Mouse (Mus musculus): ENCODE data around the gene Phlda2. TPM values are rescaled to one million over a fixed set of nuclear protein-coding genes. Genes with fewer than 3 reads are reported as not detected.

The Phlda2 gene
- total RNA-seq, 2 experiments from 2014 or later = not detected

DNA sequence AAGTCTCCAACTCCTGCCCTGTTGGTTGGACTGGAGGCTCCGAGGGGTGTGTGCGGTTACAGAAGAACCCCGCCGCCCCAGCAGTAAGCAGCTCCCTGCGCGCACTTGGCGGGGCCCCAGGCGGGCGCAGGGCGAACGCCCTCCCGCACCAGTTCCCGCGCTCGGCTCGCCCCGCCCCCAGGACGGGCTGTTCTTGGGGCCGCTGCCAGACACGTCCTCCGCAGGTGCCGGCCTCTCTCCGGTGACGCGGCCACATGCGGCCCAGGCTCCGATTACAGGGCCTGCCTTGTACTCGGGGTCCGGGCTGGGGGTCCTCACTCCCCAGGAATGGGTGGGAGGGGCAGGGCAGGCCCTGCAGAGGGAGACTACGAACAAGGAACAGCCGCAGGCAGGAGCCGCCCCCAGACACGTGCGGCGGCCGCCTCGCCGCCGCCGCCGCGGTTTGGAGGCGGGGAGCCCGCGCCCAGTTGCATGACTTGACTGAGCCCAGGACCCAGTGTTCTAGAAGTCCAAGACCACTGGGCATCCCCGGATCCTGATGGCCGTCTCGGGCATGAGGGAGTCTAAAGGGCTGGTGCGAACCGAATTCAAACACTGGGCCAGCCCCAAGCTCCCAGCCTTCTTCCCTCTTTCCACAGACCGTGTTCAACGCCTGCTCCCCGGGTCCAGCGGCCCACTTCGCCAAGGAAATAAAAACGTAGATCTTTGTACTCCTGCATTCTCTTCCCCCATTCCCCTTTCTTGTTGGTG, 38.0 kb downstream of the Phlda2 start:
- no peak for DNase-seq (ENCODE audit: low spot score in 2 of 2)

DNA sequence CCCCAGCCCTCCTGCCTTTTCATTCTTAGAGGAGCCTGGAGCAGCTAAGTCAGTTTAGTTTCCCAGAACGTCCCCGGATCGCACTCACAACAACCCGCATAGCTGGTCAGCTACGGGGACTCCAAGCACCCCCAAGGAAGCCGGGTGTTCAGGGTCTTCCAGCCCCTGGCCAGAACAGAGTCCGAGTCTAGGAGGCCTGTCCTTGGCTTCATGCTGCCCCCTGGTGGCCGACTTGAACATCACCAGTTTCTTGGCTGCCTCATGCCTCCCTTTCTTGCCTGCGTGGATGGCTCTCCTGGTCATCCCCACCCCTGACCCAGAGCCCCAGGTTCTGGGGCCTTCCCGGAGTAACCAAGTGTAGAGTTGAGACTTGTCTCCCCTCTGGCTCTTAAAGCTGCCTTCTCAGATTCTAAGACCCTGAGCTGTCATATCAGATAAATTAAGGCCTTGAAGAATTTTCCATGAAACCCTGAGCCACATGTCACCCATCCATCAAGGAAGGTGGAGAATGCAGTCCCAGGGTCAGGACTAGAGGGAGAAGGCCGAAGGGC, 39.0 kb downstream of the Phlda2 start:
- peak; percentile 50 to 65 for DNase-seq (ENCODE audit: low spot score in 2 of 2)

DNA sequence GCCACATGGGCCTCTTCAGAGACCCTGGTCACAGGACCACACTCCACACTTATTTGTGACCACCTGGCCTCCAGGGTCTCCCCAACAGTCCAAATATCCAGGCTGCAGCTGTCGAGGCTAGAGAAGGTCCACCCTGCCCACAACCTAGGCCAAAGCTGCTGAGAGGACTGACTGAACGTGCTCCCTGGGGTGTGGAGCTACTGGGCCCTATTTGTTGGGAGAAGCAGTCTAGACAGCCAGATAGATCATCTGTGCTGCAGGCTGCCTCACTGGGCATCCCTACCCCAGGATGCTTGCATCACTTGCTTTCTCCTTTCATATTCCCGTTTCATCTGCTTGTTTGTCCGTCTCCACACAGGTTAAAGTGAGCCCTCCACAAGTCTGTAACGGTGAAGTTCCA, 40.4 kb downstream of the Phlda2 start:
- DNase-seq (ENCODE audit: low spot score in 2 of 2) = no peak

DNA sequence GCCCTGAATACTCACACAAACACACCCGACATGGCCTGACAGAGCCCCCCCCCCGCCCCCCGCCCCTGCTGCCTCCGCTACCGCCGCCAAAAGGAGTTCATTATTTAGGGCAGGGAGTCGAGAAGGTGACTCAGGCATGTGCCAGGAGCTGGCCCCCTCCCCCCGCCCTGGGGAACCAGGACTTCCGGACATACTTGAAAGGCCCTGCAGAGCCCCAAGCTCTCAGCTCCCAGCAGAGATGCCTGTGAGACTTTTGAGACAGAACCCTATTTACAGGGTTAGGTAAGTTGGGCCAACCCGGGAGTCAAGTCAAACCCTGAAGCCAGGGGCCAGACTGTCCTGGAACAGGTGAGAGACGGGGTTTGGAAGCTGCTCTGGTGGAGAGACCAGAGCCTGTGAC, 41.0 kb downstream of the Phlda2 start:
- DNase-seq (ENCODE audit: low spot score in 2 of 2) = no peak

DNA sequence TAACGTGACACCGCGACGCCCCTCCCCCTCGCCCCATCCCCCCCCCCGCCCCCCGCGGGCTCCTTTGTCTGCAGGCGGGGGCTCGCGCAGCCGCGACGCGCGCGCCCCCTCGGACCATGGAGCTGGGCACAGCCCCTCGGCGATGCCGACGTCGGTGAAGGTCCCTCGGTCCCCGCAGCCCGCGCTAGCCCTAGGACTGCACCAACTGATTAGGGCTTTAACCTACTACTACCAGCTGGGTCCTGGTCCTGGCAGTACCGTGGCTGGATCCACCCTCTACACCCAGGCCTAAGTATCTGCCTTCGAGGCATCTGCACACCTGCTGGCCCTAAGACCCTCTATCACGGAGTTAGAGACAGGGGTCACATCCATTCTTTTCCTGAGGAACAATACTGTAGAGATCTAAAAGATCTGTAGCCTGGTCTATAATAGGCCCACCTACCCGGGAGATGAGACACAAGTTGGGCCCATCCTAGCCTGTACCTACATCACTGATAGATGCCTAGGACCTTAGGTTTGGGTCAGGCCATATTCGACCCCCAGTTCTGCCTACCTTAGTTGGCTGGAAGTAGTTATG, 41.6 kb downstream of the Phlda2 start:
- DNase-seq (ENCODE audit: low spot score in 2 of 2) = no peak

DNA sequence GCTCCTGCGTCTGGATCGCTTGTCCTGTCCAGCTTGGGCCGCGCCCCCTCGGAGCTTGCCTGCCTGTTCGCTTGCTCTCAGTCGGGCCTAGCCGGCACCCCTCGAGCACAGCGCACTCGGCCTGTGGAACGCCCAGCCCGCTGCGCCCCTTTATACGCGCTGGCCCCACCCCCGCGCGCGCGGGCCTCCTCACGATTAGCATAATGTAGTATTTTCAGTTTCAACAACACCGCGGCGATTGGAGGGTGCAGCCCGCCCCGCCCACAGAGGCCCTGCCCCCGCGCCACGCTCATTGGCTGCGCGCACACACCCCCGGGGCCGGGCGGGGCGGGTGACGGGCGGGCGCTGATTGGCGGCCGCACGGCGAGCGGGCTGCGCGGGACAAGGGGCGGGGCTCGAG, 42.1 kb downstream of the Phlda2 start, which contains the start of gene Cdkn1c:
Gene Cdkn1c, minus strand, starts transcription at position 177 of the 400 bp plus-strand sequence.
- DNase-seq (ENCODE audit: low spot score in 2 of 2) = peak; percentile 62 to 85

DNA sequence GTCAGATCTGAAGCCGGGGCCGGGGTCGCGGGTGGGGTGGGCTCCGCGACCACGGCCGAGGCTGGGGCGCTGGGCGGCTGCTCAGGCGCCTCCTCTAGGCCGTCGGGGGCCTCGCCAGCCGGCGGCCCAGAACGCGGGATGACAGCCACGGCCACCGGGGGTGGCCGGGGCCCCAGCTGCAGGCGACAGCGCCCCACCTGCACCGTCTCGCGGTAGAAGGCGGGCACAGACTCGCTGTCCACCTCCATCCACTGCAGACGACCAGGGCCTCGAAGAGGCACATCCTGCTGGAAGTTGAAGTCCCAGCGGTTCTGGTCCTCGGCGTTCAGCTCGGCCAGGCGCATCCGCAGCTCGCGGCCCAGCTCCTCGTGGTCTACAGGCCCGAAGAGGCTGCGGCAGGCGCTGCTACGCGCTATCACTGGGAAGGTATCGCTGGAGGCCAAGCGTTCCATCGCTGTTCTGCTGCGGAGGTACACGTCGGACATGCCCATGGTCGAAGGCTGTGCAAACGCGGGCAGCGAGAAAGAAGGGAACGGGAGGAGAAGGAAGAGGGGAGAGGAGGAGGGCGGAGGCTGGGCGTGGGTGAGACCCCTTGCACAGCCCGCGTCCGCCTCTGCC, 42.6 kb downstream of the Phlda2 start:
- no peak for DNase-seq (ENCODE audit: low spot score in 2 of 2)

DNA sequence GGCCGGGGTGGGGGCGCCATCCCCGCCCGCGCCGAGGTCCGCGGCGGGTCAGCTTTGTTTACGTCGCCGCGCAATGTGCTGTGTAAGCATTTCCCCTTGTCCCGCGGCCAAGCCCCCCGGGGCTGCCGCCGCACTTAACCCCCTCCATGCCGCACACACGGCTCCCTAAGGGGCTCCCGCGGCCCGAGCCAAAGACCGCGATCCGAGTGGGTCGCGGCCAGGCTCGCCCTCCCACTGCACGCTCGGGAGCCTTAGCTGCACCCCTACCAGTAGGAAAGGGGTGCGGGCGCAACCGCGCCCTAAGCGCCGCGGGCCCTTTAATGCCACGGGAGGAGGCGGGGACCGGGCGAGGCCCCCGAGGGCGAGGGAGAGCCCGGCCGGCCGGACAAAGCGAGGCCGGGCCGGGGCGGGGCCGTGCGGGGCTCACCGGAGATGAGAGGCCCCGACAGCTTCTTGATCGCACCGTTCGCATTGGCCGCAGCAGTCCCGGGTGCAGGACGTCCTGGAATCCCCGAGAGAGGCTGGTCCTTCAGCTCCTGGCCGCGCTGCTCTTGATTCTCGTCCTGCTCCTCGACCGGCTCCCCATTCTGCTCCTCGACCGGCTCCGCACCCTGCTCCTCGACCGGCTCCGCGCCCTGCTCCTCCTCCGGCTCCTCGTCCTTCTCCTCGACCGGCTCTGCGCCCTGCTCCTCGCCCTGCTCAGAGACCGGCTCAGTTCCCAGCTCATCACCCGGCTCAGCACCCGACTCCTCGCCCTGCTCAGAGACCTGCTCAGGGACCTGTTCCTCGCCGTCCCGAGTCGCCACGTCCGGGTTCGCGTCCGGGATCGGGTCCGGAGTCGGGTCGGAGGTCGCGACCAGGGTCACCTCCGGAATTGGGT, 43.4 kb downstream of the Phlda2 start:
- no peak for DNase-seq (ENCODE audit: low spot score in 2 of 2)

DNA sequence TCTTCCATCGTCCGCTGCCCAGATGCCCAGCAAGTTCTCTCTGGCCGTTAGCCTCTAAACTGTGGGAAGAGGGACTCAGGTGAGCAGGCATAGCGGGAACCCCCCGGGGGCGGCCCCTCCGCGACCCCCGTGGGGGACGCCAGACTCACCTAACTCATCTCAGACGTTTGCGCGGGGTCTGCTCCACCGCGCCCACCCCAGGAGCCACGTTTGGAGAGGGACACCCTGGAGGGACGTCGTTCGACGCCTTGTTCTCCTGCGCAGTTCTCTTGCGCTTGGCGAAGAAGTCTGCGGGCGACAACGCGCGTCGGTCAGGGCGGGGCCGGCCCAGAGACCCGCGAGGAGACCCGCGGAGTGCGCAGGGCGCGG, 44.0 kb downstream of the Phlda2 start:
- no peak for DNase-seq (ENCODE audit: low spot score in 2 of 2)

Other genes with a start within 250 kb of the Phlda2 start
- 1 to 10 TPM; 4.6 to 7.4 TPM for gene Cdkn1c, start 42.1 kb downstream of the Phlda2 start, total RNA-seq (2021)
- gene Slc22a18, start 29.4 kb downstream of the Phlda2 start, total RNA-seq (2021) = under 1 TPM; 0.23 to 0.67 TPM
- 100 to 1,000 TPM; 123 to 136 TPM for gene Nap1l4, start 46.0 kb upstream of the Phlda2 start, total RNA-seq (2021)
- gene Cars, start 96.9 kb upstream of the Phlda2 start, total RNA-seq (2021) = 10 to 100 TPM; 38.4 to 53.4 TPM
- under 1 TPM in 1 of 2 experiments, not detected in 1; 0.13 TPM for gene Tnfrsf26, start 125.6 kb upstream of the Phlda2 start, total RNA-seq (2021)
- gene Tnfrsf22, start 146.5 kb upstream of the Phlda2 start, total RNA-seq (2021) = 1 to 10 TPM; 1.4 to 2.4 TPM
- gene Tnfrsf23, start 182.7 kb upstream of the Phlda2 start, total RNA-seq (2021) = under 1 TPM; 0.71 to 0.92 TPM

Data from layer of hippocampus, adult 18-20 months (tissue).